Mouse (Mus musculus) thymus, adult 2 months (tissue): ENCODE data around the gene Rilp.

Experiments
- CTCF ChIP-seq: fragments of 200-500 bp; IDR thresholded peaks from 2 replicates; pipeline ENCODE4 v1.5.1; 2012; ENCODE audit warnings: mild to moderate bottlenecking, control low read depth, low read length, moderate library complexity, borderline replicate concordance; ENCODE audit not compliant: control insufficient read depth, poor library complexity, insufficient read depth; ENCODE audit errors: extremely low read depth
- POLR2A ChIP-seq: fragments of 200-500 bp; IDR thresholded peaks from 2 replicates; pipeline ENCODE4 v1.6.1; 2012; ENCODE audit warnings: mild to moderate bottlenecking, low read length, control low read depth, moderate library complexity; ENCODE audit not compliant: control insufficient read depth, poor library complexity, insufficient read depth; ENCODE audit errors: extremely low read depth

DNA sequence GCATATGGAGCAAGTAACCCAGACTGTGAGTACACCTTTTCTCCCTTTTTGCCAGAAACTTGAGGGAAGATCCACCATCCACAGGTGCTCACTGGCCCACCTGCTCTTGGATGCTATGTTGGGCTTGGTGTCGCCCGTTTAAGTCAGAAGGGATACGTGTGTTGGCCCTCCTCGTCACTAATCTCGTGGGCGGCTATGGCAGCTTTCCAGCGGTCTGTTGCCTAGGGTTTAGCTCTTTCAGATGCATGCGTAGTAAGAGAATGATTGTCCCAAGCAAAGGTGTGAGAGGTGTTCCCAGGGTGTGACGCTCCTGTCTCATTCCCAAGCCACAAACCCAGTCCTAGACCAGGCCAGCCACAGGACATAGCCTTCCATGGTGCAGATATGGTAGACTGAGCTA is 34.8 kb downstream of the Rilp start:
- TF ChIP-seq CTCF, result no peak
- no peak for TF ChIP-seq POLR2A
